Mouse (Mus musculus) midbrain, postnatal 0 days (tissue): ENCODE measurements around the gene Nusap1. TPM values are rescaled to one million over a fixed set of nuclear protein-coding genes. Genes with fewer than 3 reads are reported as not detected.

ENCODE experiments used
- ATAC-seq: fragments of 200-750 bp; cut with Nextera tagmentation; 2 replicates; pipeline ENCODE4 v1.8.0; 2017; ENCODE audit warnings: moderate number of reproducible peaks, mild to moderate bottlenecking, moderate TSS enrichment, moderate library complexity; ENCODE audit not compliant: low FRiP score
- DNase-seq: peaks from one replicate; pipeline ENCODE4 v3.0.0-alpha.2; 2015; ENCODE audit warnings: low spot score
- H3K27ac ChIP-seq: fragments of 300-500 bp; sonication (generic); 2 replicates; pipeline ENCODE4 v1.5.1; 2014; ENCODE audit warnings: low read depth, mild to moderate bottlenecking, low read length, mixed read lengths
- H3K27me3 ChIP-seq: fragments of 300-500 bp; sonication (generic); 2 replicates; pipeline ENCODE4 v1.6.1; 2014; ENCODE audit warnings: low read length, control low read depth, mixed read lengths; ENCODE audit not compliant: insufficient read depth
- H3K36me3 ChIP-seq: fragments of 300-500 bp; sonication (generic); 2 replicates; pipeline ENCODE4 v1.6.1; 2014; ENCODE audit warnings: low read length, control low read depth, mixed read lengths; ENCODE audit not compliant: insufficient read depth
- H3K4me1 ChIP-seq: fragments of 300-500 bp; sonication (generic); 2 replicates; pipeline ENCODE4 v1.6.1; 2014; ENCODE audit warnings: mild to moderate bottlenecking, control low read depth, antibody characterized with exemption, low read length, mixed read lengths; ENCODE audit not compliant: insufficient read depth
- H3K4me2 ChIP-seq: fragments of 300-500 bp; sonication (generic); 2 replicates; pipeline ENCODE4 v1.6.1; 2014; ENCODE audit warnings: low read depth, mild to moderate bottlenecking, low read length, mixed read lengths; ENCODE audit not compliant: poor library complexity, severe bottlenecking
- H3K4me3 ChIP-seq: fragments of 300-500 bp; sonication (generic); 2 replicates; pipeline ENCODE4 v1.5.1; 2014; ENCODE audit warnings: low read depth, mild to moderate bottlenecking, low read length, moderate library complexity
- H3K9ac ChIP-seq: fragments of 300-500 bp; sonication (generic); replicated peaks from 2 replicates; pipeline ENCODE4 v1.6.1; 2014; ENCODE audit warnings: mild to moderate bottlenecking, low read length, moderate library complexity, mixed read lengths; ENCODE audit not compliant: poor library complexity, severe bottlenecking
- H3K9me3 ChIP-seq: fragments of 300-500 bp; sonication (generic); 2 replicates; pipeline ENCODE4 v1.6.1; 2016; ENCODE audit warnings: low read length, control low read depth
- CTCF ChIP-seq: IDR thresholded peaks from 2 replicates; pipeline ENCODE4 v1.5.1; 2016; ENCODE audit warnings: antibody characterized with exemption, mild to moderate bottlenecking
- WGBS: fragments of 180-500 bp; shearing (Covaris S2); extraction: QIAGEN DNeasy Blood & Tissue Kit; methylation state at CpG from one replicate; pipeline ENCODE4 v1.1.7; 2014; 5-methylcytosine and 5-hydroxymethylcytosine counted together
- polyA plus RNA-seq: library from polyadenylated mRNA; unstranded; fragments of >200 nt; fragmentation: Nextera tagmentation; extraction: Ambion mirVana; gene quantifications from 2 replicates; pipeline ENCODE4 v1.2.1, GENCODE M21; 2015
- total RNA-seq: library from RNA; depleted of rRNA; stranded (reverse); fragments of >200 nt; gene quantifications from 2 replicates; pipeline ENCODE4 v1.2.3, GENCODE M21; 2014

Gene Nusap1
- total and polyA plus RNA-seq, 2 experiments from 2014 or later: 4.8 to 6.3 TPM

DNA sequence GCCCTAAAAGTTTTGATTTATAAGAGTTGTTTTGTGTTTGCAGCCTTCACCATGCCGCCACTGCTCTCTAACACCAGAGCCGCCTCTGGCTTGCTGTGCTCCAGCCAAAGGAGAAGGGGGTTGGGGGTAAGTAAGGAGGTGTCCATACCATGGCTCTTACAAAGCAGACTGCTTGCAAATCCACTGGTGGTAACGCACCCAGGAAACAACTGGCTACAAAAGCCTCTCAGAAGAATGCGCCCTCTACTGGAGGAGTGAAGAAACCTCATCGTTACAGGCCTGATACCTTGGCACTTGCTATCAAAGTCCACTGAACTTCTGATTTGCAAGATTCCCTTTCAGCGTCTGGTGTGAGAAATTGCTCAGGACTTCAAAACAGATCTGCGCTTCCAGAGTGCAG lies 50.9 kb downstream of the Nusap1 start:
- H3K9ac ChIP-seq: no peak overlapping the region
- no peak overlapping the region for H3K4me2 ChIP-seq
- ATAC-seq (no peak), DNase-seq (no peak)
- no peak overlapping the region for H3K4me3 ChIP-seq
- no peaks in the 10 kb centered on the region for H3K36me3 ChIP-seq
- TF ChIP-seq CTCF: peak; percentile 55
- H3K27ac ChIP-seq: no peak overlapping the region
- H3K27me3 ChIP-seq: no peaks in the 10 kb centered on the region
- 17% methylated on average over 7 of the region's 7 CpGs for WGBS
- H3K4me1 ChIP-seq: no peaks in the 10 kb centered on the region
- H3K9me3 ChIP-seq: no peaks in the 10 kb centered on the region

GRCm38 (mm10) chr2:119674525-119675214 lies 56.6 kb downstream of the Nusap1 start, which contains the start of gene Rtf1:
Gene Rtf1, plus strand, starts transcription at chr2:119675068.
- Histone ChIP-seq H3K27ac (peak within 1 kb of the TSS; percentile 68), H3K36me3 (no peaks in the 10 kb centered on the region), H3K9me3 (no peaks in the 10 kb centered on the region), H3K27me3 (no peaks in the 10 kb centered on the region), H3K4me2 (peak within 1 kb of the TSS; percentile 83), H3K4me1 (no peaks in the 10 kb centered on the region), H3K4me3 (peak within 1 kb of the TSS; percentile 100), H3K9ac (peak within 1 kb of the TSS; percentile 97)
- WGBS: 2% methylated on average over 35 of the region's 58 CpGs
- ATAC-seq: peak; percentile 96
- TF ChIP-seq CTCF: no peak
- DNase-seq: peak; percentile 92

- Histone ChIP-seq H3K27ac (peak overlapping the region; percentile 68), H3K9me3 (no peaks in the 10 kb centered on the region), H3K9ac (peak overlapping the region; percentile 97), H3K4me1 (no peaks in the 10 kb centered on the region), H3K4me3 (peak overlapping the region; percentile 100), H3K27me3 (no peaks in the 10 kb centered on the region), H3K36me3 (no peaks in the 10 kb centered on the region), H3K4me2 (peak overlapping the region; percentile 83)
- no peak for TF ChIP-seq CTCF
- DNase-seq (peak; percentile 4), ATAC-seq (peak; percentile 86)
- WGBS: under 1% methylated on average over 39 of the region's 39 CpGs
Observed at GRCm38 (mm10) chr2:119675215-119675784, 57.2 kb downstream of the Nusap1 start.

GRCm38 (mm10) chr2:119675831-119676230 lies 57.7 kb downstream of the Nusap1 start:
- no peak for ATAC-seq
- Histone ChIP-seq H3K27me3 (no peaks in the 10 kb centered on the region), H3K9me3 (no peaks in the 10 kb centered on the region), H3K27ac (no peak overlapping the region), H3K4me1 (no peaks in the 10 kb centered on the region), H3K4me3 (peak overlapping the region; percentile 100), H3K4me2 (peak overlapping the region; percentile 83), H3K36me3 (no peaks in the 10 kb centered on the region), H3K9ac (peak overlapping the region; percentile 97)
- no peak for DNase-seq
- 2% methylated on average over 5 of the region's 5 CpGs for WGBS
- TF ChIP-seq CTCF: no peak

DNA sequence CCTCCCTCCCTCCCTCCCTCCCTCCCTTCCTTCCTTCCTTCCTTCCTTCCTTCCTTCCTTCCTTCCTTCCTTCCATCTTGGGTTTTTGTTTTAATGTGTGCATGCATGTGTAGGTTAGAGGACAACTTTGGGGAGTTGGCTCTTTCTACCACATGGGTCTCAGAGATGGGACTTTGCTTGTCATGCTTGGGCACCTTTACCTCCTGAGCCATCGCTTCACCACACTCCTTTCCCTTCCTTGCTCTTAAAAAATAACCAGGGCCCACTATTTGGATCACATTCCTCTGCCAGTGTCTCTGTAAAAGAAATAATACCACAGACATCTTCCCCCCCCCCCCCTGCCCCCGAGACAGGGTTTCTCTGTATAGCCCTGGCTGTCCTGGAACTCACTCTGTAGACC lies 65.6 kb downstream of the Nusap1 start:
- H3K9ac ChIP-seq: no peak overlapping the region
- TF ChIP-seq CTCF: no peak
- peaks cover 6% of the 10 kb centered on the region; the same call in 1 of the 2 replicates for H3K36me3 ChIP-seq
- ATAC-seq: no peak
- WGBS: 100% methylated on average over 2 of the region's 2 CpGs
- H3K27ac ChIP-seq: no peak overlapping the region
- no peak overlapping the region for H3K4me2 ChIP-seq
- H3K9me3 ChIP-seq: no peaks in the 10 kb centered on the region
- no peaks in the 10 kb centered on the region for H3K27me3 ChIP-seq
- H3K4me3 ChIP-seq: no peak overlapping the region
- DNase-seq: no peak
- no peaks in the 10 kb centered on the region for H3K4me1 ChIP-seq

DNA sequence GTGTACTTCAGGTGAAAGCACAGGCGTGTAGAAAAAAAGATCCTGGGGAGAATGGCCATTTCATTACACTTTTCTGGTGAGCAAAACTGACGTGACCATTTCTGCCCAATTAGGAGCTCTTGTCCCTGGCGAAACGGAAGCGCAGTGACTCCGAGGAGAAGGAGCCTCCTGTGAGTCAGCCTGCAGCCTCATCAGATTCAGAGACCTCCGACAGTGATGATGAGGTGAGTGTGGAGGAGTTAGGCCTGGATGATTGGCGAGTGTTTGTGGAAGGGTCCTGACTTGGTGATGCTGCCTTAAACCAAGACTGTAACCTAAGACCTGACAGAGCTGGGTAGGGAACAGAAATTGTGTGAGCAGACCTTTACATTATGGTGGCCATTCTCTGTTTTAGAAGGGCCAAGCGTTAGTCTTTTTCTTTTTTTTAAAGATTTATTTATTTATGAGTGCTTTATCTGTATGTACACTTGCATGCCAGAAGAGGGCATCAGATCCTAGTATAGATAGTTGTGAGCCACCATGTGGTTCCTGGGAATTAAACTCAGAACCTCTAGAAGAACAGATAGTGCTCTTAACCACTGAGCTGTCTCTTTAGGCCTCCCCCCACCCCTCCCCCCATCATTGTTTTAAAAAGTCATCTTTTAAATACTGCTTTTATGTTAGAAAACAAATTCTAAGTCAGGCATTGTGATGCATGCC lies 74.1 kb downstream of the Nusap1 start:
- ATAC-seq: no peak
- Histone ChIP-seq H3K9ac (no peak overlapping the region), H3K27ac (no peak overlapping the region), H3K27me3 (no peaks in the 10 kb centered on the region), H3K9me3 (no peaks in the 10 kb centered on the region), H3K4me1 (no peaks in the 10 kb centered on the region), H3K36me3 (no peaks in the 10 kb centered on the region; the same call in 1 of the 2 replicates), H3K4me2 (no peak overlapping the region), H3K4me3 (no peak overlapping the region)
- peak; percentile 63 for TF ChIP-seq CTCF
- WGBS: 83% methylated on average over 9 of the region's 9 CpGs
- DNase-seq: peak; percentile 26
